Mouse (Mus musculus): Measurements from ENCODE around the gene Samd8.

DNA sequence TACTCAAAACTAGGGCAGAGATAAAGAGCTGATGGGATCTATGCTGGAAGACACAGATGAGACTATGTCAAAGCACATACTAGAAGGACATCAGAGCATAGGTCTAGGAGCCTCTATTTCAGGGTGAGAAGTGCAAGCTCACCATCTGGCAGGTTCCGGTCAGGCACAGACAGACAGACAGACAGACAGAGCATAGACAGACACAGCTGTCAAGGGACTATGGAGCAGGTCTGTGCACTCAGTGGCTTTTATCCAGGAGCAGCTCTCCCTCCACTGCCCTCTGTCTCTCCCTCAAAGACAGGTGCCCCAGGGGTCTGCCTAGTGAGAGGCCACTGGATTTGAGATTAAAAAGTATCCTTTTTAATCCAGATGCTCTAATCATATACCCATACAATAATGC lies 6.2 kb upstream of the Samd8 start:
- no peak for TF ChIP-seq POLR2A (IDR thresholded peaks at IDR 0.05; ENCODE audit: borderline replicate concordance, insufficient read depth, low read length)
- no peak for TF ChIP-seq CTCF (IDR thresholded peaks at IDR 0.05; ENCODE audit: borderline replicate concordance, insufficient read depth, low read depth, low read length)

Measured in cerebellum, adult 2 months (tissue).